Mouse (Mus musculus) induced T-regulatory cell, adult 2 months (primary cell): ENCODE data around the gene Adal.
"Not testable (repeated sequence)": the region's sequence is repeated elsewhere in the genome, so short reads cannot be mapped to it uniquely, and the experiment has no call there.

Experiments used
- DNase-seq: peaks from one replicate; pipeline ENCODE4 v3.0.0-alpha.2; 2012; ENCODE audit warnings: low read depth

Adal gene

GRCm38 (mm10) chr2:121140018-121140882, at the start of gene Adal, which contains the start of gene Lcmt2:
Adal (plus strand) TSS chr2:121140428.
Lcmt2 (minus strand) TSS chr2:121140653.
- peak; percentile 94 for DNase-seq

DNA sequence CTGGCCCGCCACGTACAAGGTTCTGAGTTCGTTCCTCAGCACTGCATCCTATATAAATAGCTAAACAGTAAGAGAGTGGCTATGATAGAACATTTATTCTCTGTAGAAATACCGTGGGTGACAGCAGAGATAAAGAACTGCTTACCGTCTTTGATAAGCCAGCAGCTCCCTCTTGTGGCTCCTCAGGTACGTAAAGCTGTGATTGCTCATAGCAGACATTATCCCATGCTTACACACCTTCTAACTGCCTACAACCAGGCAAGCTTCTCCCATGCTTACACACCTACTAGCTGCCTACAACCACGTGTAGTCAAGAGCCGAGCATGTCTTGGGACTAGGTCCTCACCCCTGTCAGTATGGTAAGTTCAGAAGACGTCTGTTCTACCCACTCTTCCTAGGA, 38.2 kb upstream of the Adal start:
- peak; percentile 79 for DNase-seq

DNA sequence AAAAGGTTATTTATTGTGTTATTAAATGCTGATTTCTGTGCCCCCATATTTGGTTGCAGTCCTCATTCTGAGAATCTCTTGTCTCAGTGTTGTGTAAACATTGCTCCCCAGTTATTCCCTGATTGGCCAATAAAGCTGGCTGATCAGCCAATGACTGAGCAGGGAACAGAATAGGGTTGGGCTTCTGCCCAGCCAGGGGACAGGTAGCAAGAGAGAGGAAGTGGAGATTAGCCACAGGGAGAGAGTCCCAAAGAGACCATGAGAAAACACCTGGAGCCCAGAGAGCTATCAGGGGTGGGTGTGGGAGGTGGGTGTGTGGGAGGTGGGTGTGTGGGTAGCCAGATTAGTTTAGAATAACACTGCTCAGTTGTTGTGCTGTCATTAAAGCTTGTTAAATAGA, 34.3 kb upstream of the Adal start:
- no peak for DNase-seq

GRCm38 (mm10) chr2:121109695-121110094, 30.5 kb upstream of the Adal start, which contains the start of gene Tgm7:
Tgm7 (minus strand) TSS chr2:121109795.
- no peak for DNase-seq

- DNase-seq: no peak
These were observed 24.8 kb upstream of the Adal start for GRCm38 (mm10) chr2:121115418-121115817.

- no peak for DNase-seq
These were observed 21.0 kb upstream of the Adal start for GRCm38 (mm10) chr2:121119260-121119659.

DNA sequence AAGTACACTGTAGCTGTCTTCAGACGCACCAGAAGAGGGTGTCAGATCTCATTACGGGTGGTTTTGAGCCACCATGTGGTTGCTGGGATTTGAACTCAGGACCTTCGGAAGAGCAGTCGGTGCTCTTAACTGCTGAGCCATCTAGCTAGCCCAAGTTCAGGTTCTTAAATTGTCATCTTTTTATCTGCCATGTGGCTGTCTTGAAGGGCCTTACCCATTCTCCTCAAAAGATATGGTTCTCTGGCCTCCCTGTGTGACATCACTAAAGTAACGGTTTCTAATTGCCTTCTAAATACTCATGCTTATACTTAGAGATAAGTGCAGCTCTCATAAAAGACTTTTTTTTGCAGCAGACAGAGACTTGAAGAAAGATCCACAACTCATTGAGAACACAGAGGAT, 13.9 kb upstream of the Adal start:
- DNase-seq: not testable (repeated sequence)

- no peak for DNase-seq
These were observed 12.7 kb upstream of the Adal start for GRCm38 (mm10) chr2:121127536-121127935.

GRCm38 (mm10) chr2:121128865-121129620, 11.2 kb upstream of the Adal start:
- no peak for DNase-seq

- DNase-seq: no peak
These were observed 7.4 kb upstream of the Adal start for GRCm38 (mm10) chr2:121132822-121133221.

DNA sequence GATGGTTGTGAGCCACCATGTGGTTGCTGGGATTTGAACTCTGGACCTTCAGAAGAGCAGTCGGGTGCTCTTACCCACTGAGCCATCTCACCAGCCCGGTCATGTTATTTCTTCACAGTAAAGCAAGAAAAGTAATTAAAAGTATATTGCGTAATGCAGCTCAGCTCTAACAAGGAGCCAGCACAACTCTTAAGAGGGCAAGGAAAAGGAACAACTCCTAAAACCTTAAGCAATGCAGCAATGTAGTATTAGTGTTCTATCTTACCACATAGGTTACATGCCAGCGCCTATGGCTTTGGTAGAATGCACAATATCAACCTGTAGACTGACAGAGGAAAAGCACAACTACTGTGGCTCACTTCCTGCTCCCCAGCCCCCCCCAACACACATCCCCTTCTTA, 2.9 kb upstream of the Adal start:
- DNase-seq: peak; percentile 27

DNA sequence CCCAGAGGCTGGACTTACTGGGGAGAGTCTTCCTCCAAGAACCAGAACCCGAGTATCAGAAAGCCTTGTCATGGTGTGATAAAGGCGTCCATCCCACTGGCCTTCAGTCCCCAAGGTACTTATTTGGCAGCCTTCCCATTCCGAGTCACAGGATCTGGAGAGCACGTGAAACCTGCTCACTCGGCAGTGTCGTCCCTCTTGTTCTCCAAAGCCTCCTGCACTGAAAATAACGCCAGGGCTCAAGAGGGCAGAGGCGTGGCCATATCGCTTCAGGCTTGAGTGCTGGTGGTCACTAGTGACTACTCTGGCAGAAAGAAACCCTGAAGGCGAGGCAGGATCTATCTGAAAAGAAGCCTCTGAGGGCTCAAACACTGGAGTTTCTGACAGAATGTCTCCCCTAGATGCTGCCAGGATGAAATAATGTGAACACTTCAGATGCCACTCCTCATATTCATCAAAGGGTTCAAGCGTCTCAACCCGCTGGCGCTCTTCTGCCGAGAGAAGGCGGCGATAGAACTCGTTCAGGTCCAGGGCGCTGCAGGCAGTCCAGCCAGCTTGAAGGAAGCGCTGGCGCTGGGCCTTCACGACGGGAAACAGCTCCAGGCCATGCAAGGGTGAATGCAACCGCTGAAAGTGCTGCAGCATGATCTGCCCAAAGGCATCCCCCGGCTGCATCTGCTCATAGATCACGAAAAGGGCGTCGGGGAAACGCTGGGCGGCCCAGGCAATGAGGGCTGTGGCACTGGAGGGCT, 786 bp upstream of the Adal start:
- DNase-seq: no peak

GRCm38 (mm10) chr2:121141216-121142035, 1.2 kb downstream of the Adal start:
- no peak for DNase-seq

DNA sequence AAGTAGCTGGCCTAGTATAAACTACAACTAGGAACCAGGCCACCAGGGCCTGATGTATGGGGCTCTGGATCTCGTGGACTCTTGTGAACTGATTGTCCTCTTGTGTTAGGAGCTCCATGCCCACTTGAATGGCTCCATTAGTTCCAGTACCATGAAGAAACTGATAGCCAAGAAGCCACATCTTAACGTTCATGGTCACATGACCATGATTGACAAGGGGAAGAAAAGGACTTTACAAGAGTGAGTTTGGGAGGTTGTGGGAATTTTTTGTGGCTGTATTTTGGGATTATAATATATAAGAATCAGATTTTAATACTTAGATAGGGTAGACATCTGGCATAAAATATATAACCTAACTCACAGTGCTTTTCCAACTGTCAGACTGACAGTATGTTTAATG, 2.2 kb downstream of the Adal start:
- DNase-seq: no peak

- no peak for DNase-seq
These were observed 9.5 kb downstream of the Adal start for GRCm38 (mm10) chr2:121149679-121150078.

GRCm38 (mm10) chr2:121153100-121153499, 12.9 kb downstream of the Adal start:
- DNase-seq: peak; percentile 41

GRCm38 (mm10) chr2:121169173-121169572, 28.9 kb downstream of the Adal start:
- DNase-seq: peak; percentile 41

DNA sequence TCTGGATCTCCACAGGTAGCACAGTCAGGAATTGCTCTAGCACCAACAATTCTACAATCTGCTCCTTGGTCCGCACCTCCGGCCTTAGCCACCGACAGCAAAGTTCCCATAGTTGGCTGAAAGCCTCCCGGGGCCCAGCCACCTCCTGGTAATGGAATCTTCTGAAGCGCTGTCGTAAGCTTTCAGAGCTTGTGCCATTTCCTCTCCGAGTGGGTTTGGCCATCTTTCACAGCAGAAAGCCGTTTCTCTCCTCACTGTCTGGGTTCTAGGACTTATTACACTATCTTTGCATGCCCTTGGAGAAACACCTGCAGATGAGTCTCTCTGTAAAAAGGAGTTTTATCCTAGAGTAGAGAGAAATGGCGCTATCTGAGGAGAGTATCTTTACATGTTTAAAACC, 29.7 kb downstream of the Adal start:
- peak; percentile 68 for DNase-seq

DNA sequence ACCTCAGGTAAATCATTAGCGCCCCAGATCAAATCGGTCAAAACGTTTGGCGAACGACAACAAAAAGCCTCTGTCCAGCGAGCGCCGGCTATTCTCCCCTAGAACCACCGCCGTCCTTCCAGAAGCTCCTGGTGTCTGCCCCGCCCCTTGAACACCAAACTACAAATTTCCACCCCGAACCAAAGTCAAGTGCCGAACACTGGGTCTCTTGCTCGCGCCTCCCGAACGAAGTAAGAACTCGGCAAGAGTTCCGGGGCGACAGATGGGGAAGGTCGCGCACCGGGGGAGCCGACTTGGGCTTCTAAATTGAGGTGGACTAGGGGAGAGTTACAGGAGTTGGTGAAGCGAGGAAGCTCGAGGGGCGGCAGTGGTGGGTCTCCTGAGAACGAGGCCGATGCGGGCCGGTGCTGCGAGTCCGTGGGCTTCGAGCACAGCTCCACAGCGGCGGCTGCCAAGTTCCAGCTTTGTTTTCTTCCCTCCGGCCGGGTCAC, 30.3 kb downstream of the Adal start, which contains the start of gene Tubgcp4:
Gene Tubgcp4, plus strand, starts transcription at position 174 of the 491 bp plus-strand sequence.
- DNase-seq: peak; percentile 73

GRCm38 (mm10) chr2:121170980-121171742, 30.9 kb downstream of the Adal start, which contains the start of gene Zscan29:
Zscan29 (minus strand) TSS chr2:121171125.
- DNase-seq: peak; percentile 95
